Mouse (Mus musculus) kidney, adult 2 months (tissue): ENCODE measurements around the gene Rabif. TPM values are rescaled to one million over a fixed set of nuclear protein-coding genes. Genes with fewer than 3 reads are reported as not detected.

Source experiments
- DNase-seq: peaks from one replicate; pipeline ENCODE4 v3.0.0; 2021
- H3K27ac ChIP-seq: fragments of 200-500 bp; 2 replicates; pipeline ENCODE4 v1.5.1; 2012; ENCODE audit warnings: low read depth, low read length, control low read depth, inconsistent platforms; ENCODE audit not compliant: insufficient read depth
- H3K27me3 ChIP-seq: fragments of 200-500 bp; replicated peaks from 2 replicates; pipeline ENCODE4 v1.6.1; 2012; ENCODE audit warnings: mild to moderate bottlenecking, moderate library complexity, low read length, inconsistent platforms; ENCODE audit not compliant: control insufficient read depth, insufficient read depth
- H3K36me3 ChIP-seq: fragments of 200-500 bp; 2 replicates; pipeline ENCODE4 v1.6.1; 2012; ENCODE audit warnings: mild to moderate bottlenecking, moderate library complexity, low read length, inconsistent platforms; ENCODE audit not compliant: control insufficient read depth, insufficient read depth
- H3K4me1 ChIP-seq: fragments of 200-500 bp; 2 replicates; pipeline ENCODE4 v1.6.1; 2011; ENCODE audit warnings: low read length; ENCODE audit not compliant: control insufficient read depth, insufficient read depth
- H3K4me3 ChIP-seq: fragments of 200-500 bp; 2 replicates; pipeline ENCODE4 v1.5.1; 2011; ENCODE audit warnings: mild to moderate bottlenecking, low read depth, low read length, control low read depth; ENCODE audit not compliant: insufficient read depth
- CTCF ChIP-seq: fragments of 200-500 bp; conservative IDR thresholded peaks from 2 replicates; pipeline ENCODE4 v1.5.1; 2011; ENCODE audit warnings: low read depth, mild to moderate bottlenecking, control low read depth, low read length, moderate library complexity, mixed read lengths; ENCODE audit not compliant: insufficient read depth, insufficient read length
- POLR2A ChIP-seq: fragments of 200-500 bp; IDR thresholded peaks from one replicate; pipeline ENCODE4 v1.6.1; 2011; ENCODE audit warnings: low read depth, low read length, control low read depth
- WGBS: fragments of 180-500 bp; shearing (Covaris S2); methylation state at CpG from one replicate; pipeline ENCODE4 v1.1.7; 2018; 5-methylcytosine and 5-hydroxymethylcytosine counted together
- polyA plus RNA-seq: library from polyadenylated mRNA; depleted of rRNA; stranded (reverse); fragments of >200 nt; gene quantifications from 2 replicates; pipeline ENCODE4 v1.2.3, GENCODE M21; 2012; rRNA removed

Gene Rabif
- polyA plus RNA-seq, 1 experiment, result 17.9 TPM

- Histone ChIP-seq H3K4me1 (peaks cover 3% of the 10 kb centered on the region; the same call in 1 of the 2 replicates), H3K27ac (no peak overlapping the region), H3K4me3 (no peak overlapping the region), H3K27me3 (no peaks in the 10 kb centered on the region), H3K36me3 (no peaks in the 10 kb centered on the region)
- WGBS, result 50% methylated on average over 13 of the region's 13 CpGs
- TF ChIP-seq CTCF, result no peak
- DNase-seq, result no peak
These were observed 60.9 kb downstream of the Rabif start for GRCm38 (mm10) chr1:134555240-134555870.

- WGBS, result under 1% methylated on average over 46 of the region's 46 CpGs
These were observed 61.6 kb downstream of the Rabif start for GRCm38 (mm10) chr1:134555871-134556670.

GRCm38 (mm10) chr1:134556671-134557218 is 62.3 kb downstream of the Rabif start:
- peak overlapping the region; percentile 88 for H3K27ac ChIP-seq
- H3K4me3 ChIP-seq, result peak overlapping the region; percentile 80
- no peaks in the 10 kb centered on the region for H3K27me3 ChIP-seq
- DNase-seq, result peak; percentile 98
- TF ChIP-seq POLR2A, result peak; percentile 27
- no peak for TF ChIP-seq CTCF
- H3K36me3 ChIP-seq, result no peaks in the 10 kb centered on the region
- WGBS, result under 1% methylated on average over 35 of the region's 35 CpGs
- peaks cover 3% of the 10 kb centered on the region; the same call in 1 of the 2 replicates for H3K4me1 ChIP-seq

More at GRCm38 (mm10) chr1:134555871-134556670, 61.6 kb downstream of the Rabif start:
- Histone ChIP-seq H3K36me3 (no peaks in the 10 kb centered on the region), H3K27ac (peak overlapping the region; percentile 75; the same call in 1 of the 2 replicates), H3K27me3 (no peaks in the 10 kb centered on the region), H3K4me3 (peak overlapping the region; percentile 80), H3K4me1 (peaks cover 3% of the 10 kb centered on the region; the same call in 1 of the 2 replicates)
- TF ChIP-seq CTCF, result no peak
- no peak for TF ChIP-seq POLR2A
- DNase-seq, result peak; percentile 10

Other genes starting within 250 kb of the Rabif start
- 0.09 TPM in 1 of 2 replicates, not detected in the other for gene Myog, start 204.7 kb upstream of the Rabif start, polyA plus RNA-seq
- 3.6 and 4.2 TPM in 2 replicates for gene Ppfia4, start 161.7 kb upstream of the Rabif start, polyA plus RNA-seq
- 84.0 and 100 TPM in 2 replicates for gene Tmem183a, start 132.7 kb upstream of the Rabif start, polyA plus RNA-seq
- gene 4933406M09Rik, start 108.7 kb upstream of the Rabif start, polyA plus RNA-seq, result 0.06 TPM in 1 of 2 replicates, not detected in the other
- gene Cyb5r1, start 89.1 kb upstream of the Rabif start, polyA plus RNA-seq, result 41.9 and 56.8 TPM in 2 replicates
- gene Adipor1, start 79.3 kb upstream of the Rabif start, polyA plus RNA-seq, result 113 and 119 TPM in 2 replicates
- 8.1 and 9.6 TPM in 2 replicates for gene Klhl12, start 39.1 kb upstream of the Rabif start, polyA plus RNA-seq
- gene Mgat4e, start 55.0 kb downstream of the Rabif start, polyA plus RNA-seq, result 0.11 TPM in 1 of 2 replicates, not detected in the other
- 6.1 and 6.2 TPM in 2 replicates for gene Kdm5b, start 65.5 kb downstream of the Rabif start, polyA plus RNA-seq
- 0.10 and 1.1 TPM in 2 replicates for gene Syt2, start 152.0 kb downstream of the Rabif start, polyA plus RNA-seq